ENCODE assay signal across 9 mouse cellular contexts in genomic region chr17:43359826-43360619, GRCm38 (mm10). TPM values are rescaled to one million over a fixed set of nuclear protein-coding genes. Genes with fewer than 3 reads are reported as not detected.
A peak's percentile ranks its signal among the peaks of the same experiment; 100 is the strongest.
DNase-seq lines count a peak whose midpoint lies in the region; ATAC-seq and TF ChIP-seq lines count a peak whose summit lies in the region.
"Had no signal": no experiment of that assay in that cellular context is flagged by ENCODE, and none has a peak within 500 bp of the region (broad histone marks: within the 10 kb centered on the region; RNA-seq: fewer than 3 reads in every experiment).

Gene Adgrf5, plus strand, starts transcription at chr17:43360451.

- no peak for TF ChIP-seq POLR2A in liver, adult 2 months (IDR thresholded peaks at IDR 0.05; ENCODE audit: extremely low read depth, insufficient read depth, low read length)

- H3K27ac ChIP-seq in liver, adult 2 months (replicated peaks; ENCODE audit: insufficient read depth, low read depth, low read length): peak within 1 kb of the TSS; percentile 77
- 0 out of 2 replicates have a peak within 1 kb of the TSS, but pooled peaks have one; percentile 27 for H3K27ac ChIP-seq in limb, embryonic 15.5 days

- peak within 1 kb of the TSS; percentile 45 for H3K9ac ChIP-seq in liver, adult 2 months (ENCODE audit: low read depth, low read length)
- no peak within 1 kb of the TSS for H3K9ac ChIP-seq in limb, embryonic 15.5 days

- DNase-seq in liver, adult 2 months (ENCODE audit: extremely low read depth, low read depth, low spot score): no peak
- DNase-seq in liver: no peak
- peak; percentile 19 for DNase-seq in gonadal fat pad, adult 2 months (ENCODE audit: low read depth)
- peak; percentile 47 for DNase-seq in kidney, adult 11 months
- peak; percentile 15 for DNase-seq in ovary, adult 18-20 months (ENCODE audit: low spot score)
- no peak for DNase-seq in spleen, postnatal 36 days (ENCODE audit: low spot score in 2 of 2)
- DNase-seq in thymus, adult 18-20 months: no peak

- ATAC-seq in limb, embryonic 15.5 days (ENCODE audit: insufficient number of reproducible peaks, low FRiP score, low TSS enrichment, low read depth): no peak

- no peak for TF ChIP-seq CTCF in liver, adult 2 months (IDR thresholded peaks at IDR 0.05; ENCODE audit: low read depth, low read length)

- no peaks in the 10 kb centered on the region for H3K27me3 ChIP-seq in liver, adult 2 months (ENCODE audit: control insufficient read depth, insufficient read depth, low read length)
- H3K27me3 ChIP-seq in limb, embryonic 15.5 days: no peaks in the 10 kb centered on the region

- H3K9me3 ChIP-seq in limb, embryonic 15.5 days: no peaks in the 10 kb centered on the region

- 11% methylated on average over 16 of the region's 16 CpGs for WGBS in liver, adult 2 months
- 33% methylated on average over 16 of the region's 16 CpGs for WGBS in limb, embryonic 15.5 days

- no peaks in the 10 kb centered on the region for H3K36me3 ChIP-seq in liver, adult 2 months (ENCODE audit: control insufficient read depth, insufficient read depth, low read length)
- H3K36me3 ChIP-seq in limb, embryonic 15.5 days: no peaks in the 10 kb centered on the region
- H3K36me3 ChIP-seq: G1E had no signal

- H3K4me1 ChIP-seq in liver, adult 2 months (ENCODE audit: control insufficient read depth, insufficient read depth, low read length): peaks cover 11% of the 10 kb centered on the region
- peaks cover 9% of the 10 kb centered on the region; the same call in 1 of the 2 replicates for H3K4me1 ChIP-seq in limb, embryonic 15.5 days

- H3K79me2 ChIP-seq in liver, adult 2 months (ENCODE audit: control insufficient read depth, insufficient read depth, low read length): no peaks in the 10 kb centered on the region

- H3K4me3 ChIP-seq in liver, adult 2 months (ENCODE audit: insufficient read depth, low read depth, low read length): peak within 1 kb of the TSS; percentile 45
- peak within 1 kb of the TSS; percentile 22 for H3K4me3 ChIP-seq in limb, embryonic 15.5 days

- H3K4me2 ChIP-seq in limb, embryonic 15.5 days: peak within 1 kb of the TSS; percentile 14

RNA-seq across cellular contexts. Expression of gene Adgrf5, which starts in this region (rescaled TPM):
- total RNA-seq in liver, adult 2 months (2014; rRNA removed): 25.8 and 29.6 TPM in 2 replicates
- polyA plus RNA-seq in liver, adult 2 months (2012; rRNA removed): 4.7 and 6.0 TPM in 2 replicates
- 52.3 and 56.0 TPM in 2 replicates for polyA plus RNA-seq in gonadal fat pad, adult 2 months (2012; rRNA removed)
- polyA plus RNA-seq in limb, embryonic 15.5 days (2015; fragmentation: Nextera tagmentation; extraction: Ambion mirVana): 13.4 and 13.7 TPM in 2 replicates
- polyA plus RNA-seq: G1E had no signal

Comparison
In these comparisons a context has a peak if more than half of its experiments do, and no peak if none do; other contexts are left out.
1. DNase-seq: peak in gonadal fat pad, adult 2 months (single experiment), kidney, adult 11 months (single experiment) and ovary, adult 18-20 months (single experiment); none in liver, adult 2 months (single experiment), liver (single experiment), spleen, postnatal 36 days (0 of 2) and thymus, adult 18-20 months (0 of 2).